Mouse (Mus musculus): ENCODE data around the gene Plpp1. TPM values are rescaled to one million over a fixed set of nuclear protein-coding genes. Genes with fewer than 3 reads are reported as not detected.
A peak's percentile ranks its signal among the peaks of the same experiment; 100 is the strongest.

Gene Plpp1
- polyA plus RNA-seq, 2 experiments: 16.5 to 32.7 TPM

DNA sequence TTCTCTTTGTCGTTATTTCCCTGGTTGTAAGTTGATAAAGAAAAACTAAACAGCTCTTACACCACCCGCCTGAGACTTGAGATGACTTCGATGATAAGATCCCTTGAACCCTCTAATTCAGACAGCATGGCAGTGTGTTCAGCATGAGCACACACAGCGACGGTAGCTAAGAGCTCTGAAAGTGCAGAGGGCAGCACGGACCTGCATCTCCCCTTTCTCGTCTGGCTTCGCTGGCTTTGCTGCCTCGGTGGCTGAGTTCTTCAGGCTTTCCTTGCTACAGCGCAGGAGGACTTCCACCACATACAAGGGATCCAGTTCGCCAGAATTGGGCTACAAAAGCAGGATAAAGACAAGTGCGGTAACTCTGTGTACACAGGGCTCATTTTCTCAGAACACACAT lies 86.6 kb downstream of the Plpp1 start:
- H3K9me3 ChIP-seq (ENCODE audit: control insufficient read depth, low read length): no peaks in the 10 kb centered on the region
- peaks cover 64% of the 10 kb centered on the region for H3K36me3 ChIP-seq (replicated peaks; ENCODE audit: control insufficient read depth, insufficient read depth, low read depth)
- TF ChIP-seq EP300 (IDR thresholded peaks at IDR 0.05; ENCODE audit: low read depth): no peak
- TF ChIP-seq CTCF (IDR thresholded peaks at IDR 0.05; ENCODE audit: low read depth): no peak
- no peaks in the 10 kb centered on the region for H3K4me1 ChIP-seq (replicated peaks; ENCODE audit: control insufficient read depth in 2 of 2, insufficient read depth in 2 of 2, low read length in 1 of 2)
- no peak overlapping the region for H3K9ac ChIP-seq (replicated peaks)
- WGBS (ENCODE audit: insufficient replicate concordance): 84% methylated on average over 12 of the region's 12 CpGs
- H3K4me2 ChIP-seq (ENCODE audit: low read depth): no peak overlapping the region
- H3K27ac ChIP-seq: no peak overlapping the region
- ATAC-seq (ENCODE audit: insufficient read depth): no peak
- DNase-seq (ENCODE audit: low read depth in 3 of 3, low spot score in 3 of 3): no peak
- no peaks in the 10 kb centered on the region for H3K27me3 ChIP-seq (ENCODE audit: control insufficient read depth, insufficient read depth, low read length)
- no peak overlapping the region for H3K4me3 ChIP-seq (ENCODE audit: insufficient read depth in 1 of 2, low read depth in 2 of 2, low read length in 2 of 2)

DNA sequence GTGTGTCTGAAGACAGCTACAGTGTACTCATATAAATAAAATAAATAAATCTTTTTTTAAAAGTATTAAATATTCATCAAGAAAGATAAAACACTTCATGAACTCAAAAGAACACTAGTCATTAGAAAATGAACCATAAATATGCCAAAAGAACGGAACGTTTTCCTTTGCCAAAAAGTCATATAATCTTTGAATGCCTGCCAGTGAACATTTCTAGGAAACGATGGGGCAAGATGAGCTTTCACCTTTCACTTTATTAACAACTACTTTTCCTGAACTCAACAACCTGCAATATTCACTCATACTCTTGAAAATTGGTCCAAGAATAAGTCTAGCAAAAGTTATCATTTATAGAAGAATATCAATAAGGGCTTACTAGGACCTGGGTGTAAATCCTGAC lies 101.6 kb downstream of the Plpp1 start:
- peaks cover 59% of the 10 kb centered on the region for H3K36me3 ChIP-seq (replicated peaks; ENCODE audit: control insufficient read depth, insufficient read depth, low read depth)
- WGBS (ENCODE audit: insufficient replicate concordance): 85% methylated on average over 3 of the region's 3 CpGs

DNA sequence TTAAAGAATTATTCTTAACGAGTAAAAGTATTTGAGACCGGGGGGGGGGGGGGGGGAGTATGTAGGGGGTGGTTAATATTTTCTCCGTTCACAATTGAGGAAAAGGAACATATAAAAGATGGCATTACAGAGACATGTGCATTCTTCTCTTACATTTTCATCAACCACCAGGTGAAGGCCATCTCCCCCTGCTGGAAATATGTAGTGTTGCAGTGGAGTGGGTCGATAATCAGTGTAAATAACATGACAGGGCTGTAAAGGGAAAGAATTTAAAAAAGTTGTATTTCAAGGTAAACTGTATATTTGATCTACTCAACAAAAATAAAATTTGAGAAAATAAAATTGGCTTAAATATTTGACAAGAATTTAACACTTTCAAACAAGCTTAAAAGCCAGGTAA lies 109.1 kb downstream of the Plpp1 start:
- Histone ChIP-seq H3K4me2 (ENCODE audit: low read depth) (no peak overlapping the region), H3K4me3 (ENCODE audit: insufficient read depth in 1 of 2, low read depth in 2 of 2, low read length in 2 of 2) (no peak overlapping the region), H3K9me3 (ENCODE audit: control insufficient read depth, low read length) (no peaks in the 10 kb centered on the region), H3K4me1 (replicated peaks; ENCODE audit: control insufficient read depth in 2 of 2, insufficient read depth in 2 of 2, low read length in 1 of 2) (no peaks in the 10 kb centered on the region), H3K27me3 (ENCODE audit: control insufficient read depth, insufficient read depth, low read length) (no peaks in the 10 kb centered on the region), H3K9ac (replicated peaks) (no peak overlapping the region), H3K36me3 (replicated peaks; ENCODE audit: control insufficient read depth, insufficient read depth, low read depth) (peaks cover 43% of the 10 kb centered on the region), H3K27ac (no peak overlapping the region)
- TF ChIP-seq EP300 (IDR thresholded peaks at IDR 0.05; ENCODE audit: low read depth) (no peak), CTCF (IDR thresholded peaks at IDR 0.05; ENCODE audit: low read depth) (peak; percentile 81)
- DNase-seq (ENCODE audit: low read depth in 3 of 3, low spot score in 3 of 3) (peak in 1 of 3 experiments; percentile 36), ATAC-seq (ENCODE audit: insufficient read depth) (no peak)
- WGBS (ENCODE audit: insufficient replicate concordance): 54% methylated on average over 4 of the region's 4 CpGs

More for the DNA sequence above, 101.6 kb downstream of the Plpp1 start:
- Histone ChIP-seq H3K9me3 (ENCODE audit: control insufficient read depth, low read length) (no peaks in the 10 kb centered on the region), H3K4me2 (ENCODE audit: low read depth) (no peak overlapping the region), H3K27ac (no peak overlapping the region), H3K27me3 (ENCODE audit: control insufficient read depth, insufficient read depth, low read length) (no peaks in the 10 kb centered on the region), H3K4me3 (ENCODE audit: insufficient read depth in 1 of 2, low read depth in 2 of 2, low read length in 2 of 2) (no peak overlapping the region), H3K9ac (replicated peaks) (no peak overlapping the region), H3K4me1 (replicated peaks; ENCODE audit: control insufficient read depth in 2 of 2, insufficient read depth in 2 of 2, low read length in 1 of 2) (no peaks in the 10 kb centered on the region)
- TF ChIP-seq CTCF (IDR thresholded peaks at IDR 0.05; ENCODE audit: low read depth) (no peak), EP300 (IDR thresholded peaks at IDR 0.05; ENCODE audit: low read depth) (no peak)
- no peak for ATAC-seq (ENCODE audit: insufficient read depth)
- no peak for DNase-seq (ENCODE audit: low read depth in 3 of 3, low spot score in 3 of 3)

DNA sequence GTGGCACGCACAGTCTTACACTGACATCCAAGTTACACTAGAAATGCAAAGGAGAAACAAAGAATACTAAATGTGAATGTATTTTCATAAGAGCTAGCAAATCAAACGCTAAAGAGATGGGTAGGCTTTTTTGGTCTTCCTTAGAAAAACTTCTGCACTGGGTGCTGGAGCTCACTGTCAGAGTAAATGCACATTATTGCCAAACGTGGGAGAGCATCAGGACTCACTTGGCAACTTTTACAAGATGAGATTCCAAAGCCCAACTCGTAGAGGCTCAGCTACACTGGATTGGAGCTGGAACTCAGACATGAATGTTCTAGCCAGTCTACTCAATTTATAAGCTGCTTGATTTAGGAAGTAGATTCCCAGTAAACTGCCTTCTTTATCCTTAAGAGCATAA lies 109.8 kb downstream of the Plpp1 start:
- H3K27ac ChIP-seq: no peak overlapping the region
- TF ChIP-seq CTCF (IDR thresholded peaks at IDR 0.05; ENCODE audit: low read depth): no peak
- TF ChIP-seq EP300 (IDR thresholded peaks at IDR 0.05; ENCODE audit: low read depth): no peak
- no peaks in the 10 kb centered on the region for H3K4me1 ChIP-seq (replicated peaks; ENCODE audit: control insufficient read depth in 2 of 2, insufficient read depth in 2 of 2, low read length in 1 of 2)
- DNase-seq (ENCODE audit: low read depth in 3 of 3, low spot score in 3 of 3): no peak
- no peaks in the 10 kb centered on the region for H3K27me3 ChIP-seq (ENCODE audit: control insufficient read depth, insufficient read depth, low read length)
- H3K9ac ChIP-seq (replicated peaks): no peak overlapping the region
- no peaks in the 10 kb centered on the region for H3K9me3 ChIP-seq (ENCODE audit: control insufficient read depth, low read length)
- H3K4me2 ChIP-seq (ENCODE audit: low read depth): no peak overlapping the region
- no peak overlapping the region for H3K4me3 ChIP-seq (ENCODE audit: insufficient read depth in 1 of 2, low read depth in 2 of 2, low read length in 2 of 2)
- no peak for ATAC-seq (ENCODE audit: insufficient read depth)
- WGBS (ENCODE audit: insufficient replicate concordance): 83% methylated on average over 4 of the region's 4 CpGs
- H3K36me3 ChIP-seq (replicated peaks; ENCODE audit: control insufficient read depth, insufficient read depth, low read depth): peaks cover 38% of the 10 kb centered on the region

Other genes with a start within 250 kb of the Plpp1 start
- gene Il31ra, start 206.4 kb upstream of the Plpp1 start, polyA plus RNA-seq (2012; rRNA removed): 0.01 and 0.04 TPM in 2 replicates
- gene Il31ra, start 206.4 kb upstream of the Plpp1 start, polyA plus RNA-seq (2014; fragmentation: Nextera tagmentation; extraction: Ambion mirVana): 0.08 TPM in 1 of 2 replicates, not detected in the other
- 0.22 and 0.32 TPM in 2 replicates for gene Ddx4, start 148.3 kb upstream of the Plpp1 start, polyA plus RNA-seq (2012; rRNA removed)
- 0.09 and 0.21 TPM in 2 replicates for gene Ddx4, start 148.3 kb upstream of the Plpp1 start, polyA plus RNA-seq (2014; fragmentation: Nextera tagmentation; extraction: Ambion mirVana)
- 9.2 and 10.9 TPM in 2 replicates for gene Slc38a9, start 140.0 kb upstream of the Plpp1 start, polyA plus RNA-seq (2012; rRNA removed)
- 8.3 and 9.2 TPM in 2 replicates for gene Slc38a9, start 140.0 kb upstream of the Plpp1 start, polyA plus RNA-seq (2014; fragmentation: Nextera tagmentation; extraction: Ambion mirVana)
- 10.4 and 18.6 TPM in 2 replicates for gene Mtrex, start 126.6 kb downstream of the Plpp1 start, polyA plus RNA-seq (2012; rRNA removed)
- 37.7 and 43.1 TPM in 2 replicates for gene Mtrex, start 126.6 kb downstream of the Plpp1 start, polyA plus RNA-seq (2014; fragmentation: Nextera tagmentation; extraction: Ambion mirVana)
- gene Dhx29, start 126.7 kb downstream of the Plpp1 start, polyA plus RNA-seq (2012; rRNA removed): 2.1 and 3.9 TPM in 2 replicates
- gene Dhx29, start 126.7 kb downstream of the Plpp1 start, polyA plus RNA-seq (2014; fragmentation: Nextera tagmentation; extraction: Ambion mirVana): 6.3 and 6.6 TPM in 2 replicates
- 0.06 and 0.13 TPM in 2 replicates for gene Ccno, start 187.0 kb downstream of the Plpp1 start, polyA plus RNA-seq (2012; rRNA removed)
- not detected in 2 replicates for gene Ccno, start 187.0 kb downstream of the Plpp1 start, polyA plus RNA-seq (2014; fragmentation: Nextera tagmentation; extraction: Ambion mirVana)
- not detected in 2 replicates for gene Mcidas, start 193.1 kb downstream of the Plpp1 start, polyA plus RNA-seq (2012; rRNA removed)
- not detected in 2 replicates for gene Mcidas, start 193.1 kb downstream of the Plpp1 start, polyA plus RNA-seq (2014; fragmentation: Nextera tagmentation; extraction: Ambion mirVana)
- gene Cdc20b, start 234.3 kb downstream of the Plpp1 start, polyA plus RNA-seq (2012; rRNA removed): 0.02 TPM in 1 of 2 replicates, not detected in the other
- not detected in 2 replicates for gene Cdc20b, start 234.3 kb downstream of the Plpp1 start, polyA plus RNA-seq (2014; fragmentation: Nextera tagmentation; extraction: Ambion mirVana)
- gene Gpx8, start 245.6 kb downstream of the Plpp1 start, polyA plus RNA-seq (2012; rRNA removed): 2.2 and 3.1 TPM in 2 replicates
- gene Gpx8, start 245.6 kb downstream of the Plpp1 start, polyA plus RNA-seq (2014; fragmentation: Nextera tagmentation; extraction: Ambion mirVana): 6.4 and 6.8 TPM in 2 replicates